Mouse (Mus musculus): ENCODE measurements at regions not wholly inside any gene's neighbourhood (a gene's known extent, or its start where the extent isn't known, plus 50 kb on each side); places are given as distances from the start of the nearest gene placed in this dataset.
A peak's percentile ranks its signal among the peaks of the same experiment; 100 is the strongest.
"Not testable (repeated sequence)": the region's sequence is repeated elsewhere in the genome, so short reads cannot be mapped to it uniquely, and the experiment has no call there.

GRCm38 (mm10) chr11:48657851-48658250, 142.3 kb upstream of the Rack1 start:
- no peak for DNase-seq

- DNase-seq: no peak
Observed at GRCm38 (mm10) chr11:48661641-48662040, 138.5 kb upstream of the Rack1 start.

GRCm38 (mm10) chr11:48684781-48685314, 115.3 kb upstream of the Rack1 start:
- DNase-seq: no peak

GRCm38 (mm10) chr11:48690070-48690469, 110.1 kb upstream of the Rack1 start:
- DNase-seq: no peak

GRCm38 (mm10) chr11:48696352-48696751, 103.8 kb upstream of the Rack1 start:
- peak; percentile 9 for DNase-seq

GRCm38 (mm10) chr11:48697191-48697590, 102.9 kb upstream of the Rack1 start:
- no peak for DNase-seq

DNA sequence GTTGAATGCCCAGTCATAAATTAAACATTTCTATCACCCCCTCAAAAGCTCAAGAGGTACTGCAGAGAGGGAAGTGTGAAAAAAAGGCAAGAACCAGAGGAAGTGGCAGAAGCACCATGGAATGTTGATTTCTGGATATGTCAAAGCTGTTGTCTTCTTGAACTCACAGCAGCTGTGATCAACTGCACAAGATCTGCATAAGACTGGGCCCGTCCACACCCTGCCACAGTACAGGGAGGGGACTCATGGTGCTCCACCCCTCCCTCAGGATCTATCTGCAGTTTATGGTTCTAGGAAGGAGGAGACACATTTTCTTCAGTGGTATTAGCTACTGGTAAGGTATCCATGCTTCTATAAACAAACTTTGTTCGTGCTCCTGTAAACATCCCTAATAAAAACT, 92.9 kb upstream of the Rack1 start:
- no peak for DNase-seq

DNA sequence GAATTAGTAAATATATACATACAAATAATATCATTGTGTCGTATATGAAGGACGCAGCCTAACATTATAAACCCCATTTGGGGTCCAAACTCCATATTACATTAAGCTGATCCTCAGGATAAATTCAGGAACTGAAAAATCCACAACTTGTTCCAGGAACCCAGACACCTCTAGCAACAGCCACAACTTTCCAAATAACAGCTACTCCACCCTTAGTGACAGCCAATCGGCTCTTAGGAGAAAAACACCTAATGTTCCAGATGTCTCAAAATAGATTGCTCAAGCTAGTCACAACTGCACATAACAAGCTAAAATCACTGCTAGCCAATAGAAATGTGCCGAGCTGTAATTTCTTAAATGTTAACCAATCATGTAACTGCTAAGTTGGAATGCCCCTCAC, 89.2 kb upstream of the Rack1 start:
- DNase-seq: no peak

GRCm38 (mm10) chr11:48724068-48724467, 76.1 kb upstream of the Rack1 start:
- DNase-seq: no peak

DNA sequence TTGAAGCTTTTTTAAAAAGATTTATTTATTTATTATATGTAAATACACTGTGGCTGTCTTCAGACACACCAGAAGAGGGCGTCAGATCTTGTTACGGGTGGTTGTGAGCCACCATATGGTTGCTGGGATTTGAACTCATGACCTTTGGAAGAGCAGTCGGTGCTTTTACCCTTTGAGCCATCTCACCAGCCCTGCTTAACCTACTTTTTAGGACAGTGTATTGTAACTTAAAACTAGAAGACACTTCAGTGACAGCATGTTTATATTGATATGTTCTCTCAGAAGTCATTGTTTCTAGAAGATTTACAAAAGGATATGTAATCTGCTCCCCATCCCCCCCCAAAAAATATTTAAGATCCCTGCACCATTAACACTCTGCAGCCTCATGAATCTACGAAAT, 69.3 kb upstream of the Rack1 start:
- DNase-seq: not testable (repeated sequence)

GRCm38 (mm10) chr11:48746503-48746902, 53.6 kb upstream of the Rack1 start:
- DNase-seq: no peak

DNA sequence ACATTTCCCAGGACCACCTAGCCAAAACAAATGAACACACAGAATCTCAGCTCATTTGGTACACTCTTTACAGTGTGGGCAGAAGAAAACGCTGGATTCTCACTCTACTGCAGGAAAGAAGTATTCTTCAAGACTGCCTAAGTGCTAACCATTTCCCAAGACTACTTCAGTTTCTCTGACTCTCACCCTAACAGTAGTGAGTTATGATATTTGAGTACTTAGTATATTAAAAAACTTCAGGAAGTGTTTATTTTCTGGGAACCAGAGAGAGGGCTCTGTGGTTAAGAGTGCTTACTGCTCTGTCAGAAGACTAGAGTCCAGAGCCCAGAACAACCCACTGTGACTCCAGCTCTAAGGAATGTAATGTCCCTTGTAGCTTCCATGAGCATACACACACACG, 52.1 kb upstream of the Rack1 start:
- DNase-seq: no peak

Data from kidney, adult 9 months (tissue).